Mouse (Mus musculus): ENCODE results near the gene Rab5b. TPM values are rescaled to one million over a fixed set of nuclear protein-coding genes. Genes with fewer than 3 reads are reported as not detected.

Gene Rab5b
- polyA plus RNA-seq, 1 experiment, result 27.0 TPM

DNA sequence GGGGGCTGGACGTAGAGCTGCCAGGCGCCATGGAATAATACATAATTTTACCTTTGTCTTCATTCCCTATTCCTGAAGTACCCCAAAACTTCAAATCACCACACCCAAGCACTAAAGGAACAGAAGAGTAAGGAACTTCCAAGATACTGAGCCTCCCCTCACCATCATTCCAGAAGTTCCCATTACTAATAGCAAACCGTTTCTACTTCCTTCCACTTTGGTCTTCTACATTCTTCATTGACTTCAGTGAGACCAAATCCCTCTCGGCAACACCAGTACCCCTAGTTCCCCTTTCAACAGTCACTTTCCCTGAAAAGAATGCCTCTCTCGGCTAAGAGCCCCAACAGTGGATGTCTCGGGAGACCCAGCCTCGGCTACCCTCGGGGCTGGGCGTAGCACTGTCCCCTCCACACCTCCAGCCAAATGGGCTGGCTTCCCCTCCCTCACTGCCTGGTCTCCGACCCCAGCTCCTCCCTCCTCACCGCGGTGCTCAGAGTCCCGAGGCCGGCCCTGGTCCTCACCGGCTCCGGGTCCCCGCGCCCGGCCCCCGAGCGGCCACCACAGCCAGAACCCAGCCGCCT, 563 bp downstream of the Rab5b start:
- H3K36me3 ChIP-seq (ENCODE audit: control insufficient read depth, insufficient read depth), result peaks cover 30% of the 10 kb centered on the region
- peak overlapping the region; percentile 68 for H3K4me3 ChIP-seq (ENCODE audit: insufficient read depth, poor library complexity, severe bottlenecking)
- peaks cover 26% of the 10 kb centered on the region for H3K79me2 ChIP-seq (ENCODE audit: control insufficient read depth, insufficient read depth)
- H3K27me3 ChIP-seq (ENCODE audit: control insufficient read depth, insufficient read depth, insufficient read length), result no peaks in the 10 kb centered on the region
- H3ac ChIP-seq (ENCODE audit: control insufficient read depth, insufficient read length, low read depth), result peak overlapping the region; percentile 72
- H3K79me3 ChIP-seq (ENCODE audit: low read depth), result peaks cover 10% of the 10 kb centered on the region
- TF ChIP-seq FOSL1 (IDR thresholded peaks at IDR 0.05; ENCODE audit: insufficient read depth, low read length, poor library complexity, severe bottlenecking), result no peak
- no peak for TF ChIP-seq USF1 (IDR thresholded peaks at IDR 0.05; ENCODE audit: low read depth)
- TF ChIP-seq MYOG (IDR thresholded peaks at IDR 0.05; ENCODE audit: control insufficient read depth, extremely low read depth, insufficient read length), result no peak
- TF ChIP-seq CTCF (IDR thresholded peaks at IDR 0.05; ENCODE audit: control insufficient read depth, insufficient read depth, insufficient read length), result no peak
- no peak for TF ChIP-seq MYOD1 (IDR thresholded peaks at IDR 0.05; ENCODE audit: control insufficient read depth, insufficient read length, low read depth)
- TF ChIP-seq MAX (IDR thresholded peaks at IDR 0.05), result no peak
- TF ChIP-seq CEBPB (IDR thresholded peaks at IDR 0.05; ENCODE audit: low read depth), result no peak

DNA sequence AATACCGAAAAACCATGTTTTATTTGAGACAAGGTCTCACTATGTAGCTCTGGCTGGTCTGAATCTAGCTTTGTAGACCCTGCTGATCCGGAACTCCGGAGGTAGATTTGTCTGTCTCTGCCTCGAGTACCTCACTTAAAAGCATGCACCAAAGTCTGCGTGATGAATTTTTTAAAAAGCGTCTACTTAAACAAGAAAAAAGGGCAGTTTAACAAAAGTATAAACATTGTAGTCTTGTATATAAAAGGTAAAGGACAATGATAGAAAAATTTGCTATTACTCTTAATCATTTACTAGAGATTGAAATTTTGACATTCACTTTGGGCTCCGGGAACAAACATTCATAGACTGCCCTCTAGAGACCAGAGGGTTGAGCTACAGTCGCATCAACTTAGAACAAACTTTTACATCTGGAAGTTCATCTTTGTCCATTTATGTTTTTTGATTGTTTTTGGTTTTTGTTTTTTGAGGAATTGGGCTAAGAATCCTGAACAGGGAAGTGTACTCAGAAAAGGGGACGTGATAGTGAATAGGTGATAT, 21.5 kb downstream of the Rab5b start:
- no peaks in the 10 kb centered on the region for H3K79me3 ChIP-seq (ENCODE audit: low read depth)
- no peaks in the 10 kb centered on the region for H3K79me2 ChIP-seq (ENCODE audit: control insufficient read depth, insufficient read depth)
- H3K36me3 ChIP-seq (ENCODE audit: control insufficient read depth, insufficient read depth), result peaks cover under 1% of the 10 kb centered on the region
- no peaks in the 10 kb centered on the region for H3K27me3 ChIP-seq (ENCODE audit: control insufficient read depth, insufficient read depth, insufficient read length)
- no peak for TF ChIP-seq FOSL1 (IDR thresholded peaks at IDR 0.05; ENCODE audit: insufficient read depth, low read length, poor library complexity, severe bottlenecking)
- TF ChIP-seq MAX (IDR thresholded peaks at IDR 0.05), result no peak
- no peak for TF ChIP-seq MYOD1 (IDR thresholded peaks at IDR 0.05; ENCODE audit: control insufficient read depth, insufficient read length, low read depth)
- no peak for TF ChIP-seq MYOG (IDR thresholded peaks at IDR 0.05; ENCODE audit: control insufficient read depth, extremely low read depth, insufficient read length)
- no peak for TF ChIP-seq USF1 (IDR thresholded peaks at IDR 0.05; ENCODE audit: low read depth)
- no peak for TF ChIP-seq CTCF (IDR thresholded peaks at IDR 0.05; ENCODE audit: control insufficient read depth, insufficient read depth, insufficient read length)
- TF ChIP-seq CEBPB (IDR thresholded peaks at IDR 0.05; ENCODE audit: low read depth), result no peak
- H3ac ChIP-seq (ENCODE audit: control insufficient read depth, insufficient read length, low read depth), result no peak overlapping the region
- peak overlapping the region; percentile 42 for H3K4me3 ChIP-seq (ENCODE audit: insufficient read depth, poor library complexity, severe bottlenecking)

DNA sequence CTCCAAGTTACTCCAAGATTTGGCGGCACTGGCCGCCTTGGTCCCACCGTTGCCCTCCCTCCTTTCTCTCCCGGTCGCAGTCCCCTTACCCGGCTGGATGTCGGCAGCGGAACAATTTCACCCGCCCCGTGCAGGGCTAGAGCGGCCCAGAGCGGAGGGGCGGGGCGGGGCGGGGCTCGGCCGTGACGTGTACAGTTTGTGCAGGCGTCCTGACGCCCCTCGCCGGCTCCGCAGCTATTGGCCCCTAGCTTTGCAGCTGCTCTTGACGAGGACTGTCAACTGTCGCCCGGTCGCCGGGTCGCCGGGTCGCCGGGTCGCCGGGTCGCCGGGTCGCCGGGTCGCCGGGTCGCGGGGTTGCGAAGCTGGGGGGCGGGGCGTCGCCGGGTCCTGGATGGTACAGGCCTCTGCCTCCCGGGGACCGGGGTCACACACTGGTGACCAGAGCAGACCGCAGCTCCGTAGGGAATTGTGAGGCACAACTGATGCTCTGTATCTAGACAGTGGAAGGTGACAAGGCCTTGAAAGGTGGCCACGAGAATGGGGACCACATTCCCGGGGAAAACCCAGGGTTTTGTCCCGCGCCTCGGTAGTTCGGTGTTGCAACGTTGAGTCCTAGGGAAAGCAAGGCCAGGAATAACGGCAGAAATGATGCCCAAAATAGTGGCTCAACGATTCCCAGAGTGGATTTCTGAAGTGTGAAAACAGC, 22.1 kb downstream of the Rab5b start, which contains the start of gene Suox:
Gene Suox (minus strand): TSS at position 311 of the 706 bp plus-strand sequence.
- H3K36me3 ChIP-seq (ENCODE audit: control insufficient read depth, insufficient read depth), result no peaks in the 10 kb centered on the region
- peak within 1 kb of the TSS; percentile 42 for H3K4me3 ChIP-seq (ENCODE audit: insufficient read depth, poor library complexity, severe bottlenecking)
- H3ac ChIP-seq (ENCODE audit: control insufficient read depth, insufficient read length, low read depth), result peak within 1 kb of the TSS; percentile 70
- no peaks in the 10 kb centered on the region for H3K79me2 ChIP-seq (ENCODE audit: control insufficient read depth, insufficient read depth)
- no peaks in the 10 kb centered on the region for H3K27me3 ChIP-seq (ENCODE audit: control insufficient read depth, insufficient read depth, insufficient read length)
- no peak for TF ChIP-seq USF1 (IDR thresholded peaks at IDR 0.05; ENCODE audit: low read depth)
- TF ChIP-seq MAX (IDR thresholded peaks at IDR 0.05), result no peak
- TF ChIP-seq CTCF (IDR thresholded peaks at IDR 0.05; ENCODE audit: control insufficient read depth, insufficient read depth, insufficient read length), result no peak
- no peak for TF ChIP-seq MYOG (IDR thresholded peaks at IDR 0.05; ENCODE audit: control insufficient read depth, extremely low read depth, insufficient read length)
- no peak for TF ChIP-seq MYOD1 (IDR thresholded peaks at IDR 0.05; ENCODE audit: control insufficient read depth, insufficient read length, low read depth)
- TF ChIP-seq CEBPB (IDR thresholded peaks at IDR 0.05; ENCODE audit: low read depth), result no peak
- no peak for TF ChIP-seq FOSL1 (IDR thresholded peaks at IDR 0.05; ENCODE audit: insufficient read depth, low read length, poor library complexity, severe bottlenecking)
- no peaks in the 10 kb centered on the region for H3K79me3 ChIP-seq (ENCODE audit: low read depth)

DNA sequence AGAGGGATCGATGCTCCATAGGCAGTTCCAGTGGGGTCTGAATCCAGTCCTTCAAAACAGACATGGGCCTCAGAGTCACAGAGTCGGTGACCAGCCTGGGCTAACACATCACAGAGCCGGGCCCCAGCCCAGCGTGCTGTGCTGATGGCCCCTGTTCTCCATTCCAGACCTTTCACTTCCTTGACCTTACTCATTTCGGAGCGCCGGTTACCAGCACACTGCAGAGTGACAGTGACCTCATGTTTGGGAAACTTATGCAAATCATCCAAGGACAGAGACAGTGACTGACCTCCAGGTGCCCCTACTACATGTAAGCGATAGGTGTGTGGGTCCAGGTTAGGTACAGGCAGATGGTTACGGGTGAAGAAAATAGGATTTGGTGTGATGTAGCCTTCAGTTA, 24.9 kb downstream of the Rab5b start:
- Histone ChIP-seq H3K36me3 (ENCODE audit: control insufficient read depth, insufficient read depth) (no peaks in the 10 kb centered on the region), H3K4me3 (ENCODE audit: insufficient read depth, poor library complexity, severe bottlenecking) (no peak overlapping the region), H3K79me3 (ENCODE audit: low read depth) (no peaks in the 10 kb centered on the region), H3ac (ENCODE audit: control insufficient read depth, insufficient read length, low read depth) (no peak overlapping the region), H3K27me3 (ENCODE audit: control insufficient read depth, insufficient read depth, insufficient read length) (no peaks in the 10 kb centered on the region), H3K79me2 (ENCODE audit: control insufficient read depth, insufficient read depth) (no peaks in the 10 kb centered on the region)
- no peak for TF ChIP-seq MYOD1 (IDR thresholded peaks at IDR 0.05; ENCODE audit: control insufficient read depth, insufficient read length, low read depth)
- no peak for TF ChIP-seq MYOG (IDR thresholded peaks at IDR 0.05; ENCODE audit: control insufficient read depth, extremely low read depth, insufficient read length)
- no peak for TF ChIP-seq USF1 (IDR thresholded peaks at IDR 0.05; ENCODE audit: low read depth)
- no peak for TF ChIP-seq CTCF (IDR thresholded peaks at IDR 0.05; ENCODE audit: control insufficient read depth, insufficient read depth, insufficient read length)
- no peak for TF ChIP-seq MAX (IDR thresholded peaks at IDR 0.05)
- no peak for TF ChIP-seq CEBPB (IDR thresholded peaks at IDR 0.05; ENCODE audit: low read depth)
- no peak for TF ChIP-seq FOSL1 (IDR thresholded peaks at IDR 0.05; ENCODE audit: insufficient read depth, low read length, poor library complexity, severe bottlenecking)

DNA sequence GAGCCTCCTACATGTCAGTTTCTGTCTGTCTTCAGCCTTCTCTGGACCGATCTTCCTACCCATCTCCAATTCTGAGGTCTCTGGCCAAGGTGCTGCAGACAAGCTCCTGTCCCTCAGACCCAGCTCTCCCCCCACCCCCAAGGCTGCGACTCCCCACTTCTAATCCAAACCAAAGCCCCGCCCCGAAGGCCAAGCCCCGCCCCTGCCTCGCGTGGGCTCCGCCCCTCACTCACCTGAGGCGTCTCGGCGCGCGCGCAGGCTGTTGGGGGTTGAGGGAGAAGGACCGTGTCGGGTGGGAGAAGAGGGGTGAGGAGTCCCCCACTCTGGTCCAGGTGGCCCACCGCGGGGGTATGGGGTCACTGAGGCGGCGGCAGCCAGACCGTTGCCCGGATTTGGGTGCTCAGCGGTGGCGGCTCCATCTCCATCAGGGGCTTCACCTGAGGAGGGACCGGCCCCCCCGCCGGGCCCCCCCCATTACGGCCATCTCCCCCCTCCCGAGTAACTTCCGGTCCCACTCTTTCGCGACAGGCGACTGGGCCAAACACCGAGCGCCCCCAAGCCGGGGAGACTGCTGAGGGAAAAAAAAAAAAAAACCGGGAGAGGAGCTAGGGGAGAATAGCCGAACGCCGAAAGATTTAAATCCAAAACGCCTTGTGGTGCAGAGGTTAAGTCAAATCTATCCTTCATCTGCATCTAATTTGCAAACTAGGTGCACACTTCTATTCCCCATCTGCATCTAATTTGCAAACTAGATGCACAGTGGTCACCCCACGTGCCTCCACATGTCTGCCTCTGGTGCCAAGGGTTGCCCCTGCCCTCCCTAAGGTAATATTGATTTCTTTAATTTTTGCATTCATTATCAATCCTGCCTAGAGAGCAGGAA, 27.0 kb downstream of the Rab5b start:
- no peak overlapping the region for H3K4me3 ChIP-seq (ENCODE audit: insufficient read depth, poor library complexity, severe bottlenecking)
- no peaks in the 10 kb centered on the region for H3K27me3 ChIP-seq (ENCODE audit: control insufficient read depth, insufficient read depth, insufficient read length)
- no peaks in the 10 kb centered on the region for H3K36me3 ChIP-seq (ENCODE audit: control insufficient read depth, insufficient read depth)
- H3K79me2 ChIP-seq (ENCODE audit: control insufficient read depth, insufficient read depth), result no peaks in the 10 kb centered on the region
- TF ChIP-seq FOSL1 (IDR thresholded peaks at IDR 0.05; ENCODE audit: insufficient read depth, low read length, poor library complexity, severe bottlenecking), result no peak
- no peak for TF ChIP-seq MYOD1 (IDR thresholded peaks at IDR 0.05; ENCODE audit: control insufficient read depth, insufficient read length, low read depth)
- no peak for TF ChIP-seq CTCF (IDR thresholded peaks at IDR 0.05; ENCODE audit: control insufficient read depth, insufficient read depth, insufficient read length)
- TF ChIP-seq USF1 (IDR thresholded peaks at IDR 0.05; ENCODE audit: low read depth), result no peak
- TF ChIP-seq MYOG (IDR thresholded peaks at IDR 0.05; ENCODE audit: control insufficient read depth, extremely low read depth, insufficient read length), result no peak
- no peak for TF ChIP-seq CEBPB (IDR thresholded peaks at IDR 0.05; ENCODE audit: low read depth)
- no peak for TF ChIP-seq MAX (IDR thresholded peaks at IDR 0.05)
- H3ac ChIP-seq (ENCODE audit: control insufficient read depth, insufficient read length, low read depth), result no peak overlapping the region
- H3K79me3 ChIP-seq (ENCODE audit: low read depth), result no peaks in the 10 kb centered on the region
